Mouse (Mus musculus) frontal cortex, postnatal 25 days (tissue): ENCODE data around the gene Apbb2.

Experiments
- DNase-seq, 2 experiments: peaks; one replicate each; pipeline ENCODE4 v3.0.0; 2022; ENCODE audit warnings: low spot score in 2 of 2

The Apbb2 gene

DNA sequence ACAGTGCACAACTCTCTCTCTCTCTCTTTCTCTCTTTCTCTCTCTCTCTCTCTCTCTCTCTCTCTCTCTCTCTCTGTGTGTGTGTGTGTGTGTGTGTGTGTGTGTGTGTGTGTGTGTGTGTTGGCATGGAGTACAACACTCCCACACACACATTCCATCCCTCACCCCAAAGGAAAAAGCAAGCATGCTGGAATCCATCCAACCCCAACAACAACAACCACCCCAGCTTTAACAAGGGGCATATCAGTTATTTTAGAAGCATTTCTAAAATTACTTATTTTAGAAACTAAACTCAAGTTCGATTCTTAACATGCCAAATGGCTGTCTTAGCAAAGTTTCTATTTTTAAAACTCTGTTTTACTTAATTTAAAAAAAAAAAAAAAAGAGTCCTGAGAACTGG lies 68.9 kb downstream of the Apbb2 start:
- DNase-seq: no peak

DNA sequence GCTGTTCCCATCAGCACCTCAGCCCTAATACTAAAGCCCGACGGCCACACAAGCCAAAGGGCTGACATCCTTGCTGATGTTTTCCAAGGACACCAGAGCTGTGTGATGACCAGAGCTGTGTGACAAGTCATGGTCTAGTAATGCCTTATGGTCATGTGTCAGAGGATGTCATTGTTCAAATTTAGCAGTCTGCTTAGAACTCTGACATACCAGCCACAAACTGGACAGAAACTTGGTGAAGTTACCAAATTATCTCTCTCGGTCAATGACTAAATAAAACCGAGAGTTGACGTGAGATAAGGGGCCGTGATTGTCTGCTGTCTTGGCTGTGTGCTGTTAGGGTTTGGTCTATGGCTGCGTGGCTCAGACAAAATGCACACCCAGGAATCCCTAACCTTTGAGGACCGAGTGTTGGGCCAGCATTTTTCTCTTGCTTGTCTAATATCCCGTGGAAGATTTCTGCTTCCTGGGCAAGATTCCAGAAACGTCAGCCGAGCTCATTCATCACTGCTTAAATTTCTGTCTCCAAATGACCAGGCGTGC lies 71.5 kb downstream of the Apbb2 start:
- DNase-seq: no peak

DNA sequence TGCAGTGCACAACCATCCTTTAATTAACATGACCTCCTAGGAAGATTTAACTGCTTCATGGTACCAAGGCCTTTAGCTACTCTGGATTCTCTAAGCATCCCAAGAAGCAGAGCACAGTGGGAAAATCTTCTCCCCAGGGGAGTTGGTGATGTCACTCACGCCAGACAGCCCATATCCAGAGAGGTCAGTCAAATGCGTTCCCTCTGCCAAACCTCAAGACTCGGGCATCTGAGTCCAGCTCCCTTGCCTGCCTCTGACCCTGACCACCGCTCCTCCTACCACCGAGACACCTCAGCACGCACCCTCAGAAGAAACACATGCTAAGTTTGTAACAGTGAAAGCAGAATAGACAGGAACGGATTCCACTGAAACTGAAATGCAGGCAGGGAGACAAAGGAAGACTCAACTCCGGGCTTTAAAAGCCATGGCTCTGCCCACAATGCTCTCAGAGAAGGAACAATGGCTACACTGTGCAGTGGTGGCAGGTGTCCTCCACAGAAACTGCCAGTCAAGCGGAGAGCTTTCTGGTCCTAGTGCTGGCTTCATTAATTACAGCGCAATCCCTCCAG lies 72.9 kb downstream of the Apbb2 start:
- no peak for DNase-seq

DNA sequence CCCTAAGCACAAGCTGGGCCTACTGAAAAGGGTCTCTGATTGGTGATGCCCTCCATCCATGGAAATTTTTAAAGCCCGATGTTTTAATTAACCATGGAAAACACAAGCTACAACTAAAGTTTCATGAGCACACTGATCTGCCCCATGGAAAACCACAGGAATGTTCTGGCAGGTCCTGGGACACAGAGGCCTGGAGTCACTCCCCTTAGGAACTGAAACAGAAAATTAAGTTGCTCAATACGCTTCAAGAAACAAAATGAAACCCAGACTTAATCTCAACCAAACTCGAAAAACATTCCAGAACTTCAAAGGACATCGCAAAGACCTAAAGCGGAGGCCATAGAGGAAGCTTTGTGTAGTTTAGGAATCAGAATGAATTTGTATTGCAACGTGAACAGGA lies 74.8 kb downstream of the Apbb2 start:
- no peak for DNase-seq

DNA sequence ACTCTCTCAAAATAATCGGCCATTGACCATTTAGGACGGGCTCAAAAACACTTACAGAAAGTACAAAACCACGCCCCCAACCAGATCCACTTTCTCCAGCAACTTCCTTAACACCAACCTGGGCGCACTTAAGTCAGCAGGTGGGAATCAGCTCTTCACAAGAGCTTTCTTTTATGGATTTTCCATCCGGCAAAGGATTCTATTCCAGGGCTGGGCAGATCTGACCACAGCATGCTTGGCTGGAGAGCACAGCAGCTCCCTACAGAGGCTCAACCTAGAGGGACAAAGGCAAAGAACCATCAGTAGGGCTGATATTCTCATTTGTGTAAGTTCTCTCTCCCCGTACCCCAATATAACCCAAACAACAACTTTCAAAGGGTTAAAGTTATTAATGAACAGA lies 75.2 kb downstream of the Apbb2 start:
- DNase-seq: no peak

DNA sequence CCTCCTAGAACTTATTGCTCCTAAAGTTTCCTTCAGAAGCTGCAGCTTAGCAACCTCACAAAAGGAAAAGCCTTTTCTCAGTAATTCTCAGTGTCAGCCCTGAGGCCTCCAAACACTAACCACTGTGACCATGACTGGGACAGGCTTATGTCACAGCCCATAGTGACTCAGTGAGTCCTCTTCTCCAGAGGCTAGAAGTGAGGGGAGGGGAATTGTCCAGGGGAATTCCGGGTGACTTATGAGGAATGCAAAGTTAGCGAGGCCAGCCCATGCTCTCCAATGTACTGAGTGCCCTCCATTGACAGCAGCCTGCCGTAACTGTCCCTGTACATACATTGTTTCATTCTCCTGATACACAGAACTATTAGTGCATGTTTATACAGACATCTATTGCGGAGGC lies 76.1 kb downstream of the Apbb2 start:
- DNase-seq: no peak

DNA sequence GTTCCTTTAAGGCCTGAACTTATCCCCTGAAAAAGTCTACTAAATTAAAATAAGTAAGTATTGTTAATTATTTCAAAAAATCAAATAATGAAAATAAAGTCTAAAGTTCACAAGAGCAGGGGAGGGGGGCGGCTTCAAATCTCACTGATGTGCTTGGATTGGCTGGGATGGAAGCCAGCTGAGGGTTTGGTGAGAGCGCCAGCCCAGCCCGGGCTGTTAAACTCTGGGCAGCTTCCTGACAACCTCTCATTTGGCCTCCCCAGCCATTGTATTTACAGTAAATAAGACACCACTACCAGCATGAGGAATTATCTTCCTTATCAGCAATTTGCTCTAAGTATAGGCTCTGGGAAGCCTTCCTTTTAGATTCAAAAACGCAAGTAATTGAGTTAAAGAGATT lies 77.2 kb downstream of the Apbb2 start:
- DNase-seq: no peak

DNA sequence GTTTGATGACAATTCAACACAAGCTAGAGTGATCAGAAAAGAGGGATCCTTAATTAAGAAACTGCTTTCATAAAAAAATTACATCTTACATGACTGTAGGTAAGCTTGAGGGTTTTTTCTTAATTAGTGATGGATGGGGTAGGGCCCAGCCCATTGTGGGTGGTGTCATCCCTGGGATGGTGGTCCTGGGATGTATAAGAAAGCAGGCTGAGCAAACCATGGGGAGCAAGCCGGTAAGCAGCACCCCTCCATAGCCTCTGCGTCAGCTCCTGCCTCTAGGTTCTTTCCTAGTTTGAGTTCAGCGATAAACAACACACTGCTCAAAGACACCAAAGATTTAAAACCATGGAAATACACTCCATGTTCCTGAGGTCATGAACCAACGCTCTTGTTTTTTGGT lies 78.3 kb downstream of the Apbb2 start:
- no peak for DNase-seq

DNA sequence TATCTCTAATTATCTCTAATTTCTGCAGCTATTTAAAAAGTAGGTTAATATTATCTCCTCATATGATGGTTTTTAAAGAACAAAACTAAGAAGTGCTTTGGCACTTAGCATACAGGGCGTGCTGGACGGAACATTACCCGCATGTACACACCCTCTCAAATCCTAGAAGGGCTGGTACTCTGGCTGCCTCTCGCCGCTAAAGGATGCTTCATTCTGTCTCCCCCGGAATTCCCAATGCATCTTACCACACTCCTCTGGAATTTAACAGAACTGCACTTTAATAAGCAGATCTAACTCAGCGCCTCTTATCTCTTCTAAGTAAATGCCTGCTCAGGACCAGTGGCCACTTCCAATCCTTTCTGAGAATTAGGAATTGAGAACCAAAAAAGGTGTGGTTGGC lies 80.8 kb downstream of the Apbb2 start:
- DNase-seq: no peak

DNA sequence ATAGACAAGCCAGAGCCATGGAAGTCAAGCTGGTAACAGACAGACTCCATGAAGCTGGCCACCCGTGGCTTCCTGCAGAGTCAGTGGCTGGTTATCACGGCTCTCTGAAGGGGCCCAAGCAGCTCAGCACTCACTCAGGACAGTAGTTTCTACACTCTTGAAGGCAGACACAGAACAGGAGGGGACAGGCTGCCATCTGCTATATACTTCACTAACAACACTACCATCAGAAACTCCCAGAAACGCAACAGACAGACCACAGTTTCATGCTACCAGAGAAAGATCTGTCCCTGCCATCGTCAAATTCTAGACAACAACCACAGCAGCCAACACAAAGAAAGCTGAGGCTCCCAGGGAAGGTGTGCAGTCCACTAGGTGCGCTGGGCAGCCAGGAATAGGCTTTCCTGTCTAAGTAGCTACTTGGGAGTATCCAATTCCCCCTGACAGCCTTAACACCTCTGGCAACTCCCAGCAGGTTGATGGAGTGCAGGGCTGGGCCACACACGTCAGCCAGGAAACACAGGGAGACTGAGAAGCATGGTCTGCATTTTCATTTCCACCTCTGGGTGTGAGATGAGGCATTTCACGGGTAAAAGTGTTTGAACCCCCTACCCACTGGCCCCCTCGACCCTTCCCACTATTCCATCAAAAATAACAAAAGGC lies 81.8 kb downstream of the Apbb2 start:
- no peak for DNase-seq

DNA sequence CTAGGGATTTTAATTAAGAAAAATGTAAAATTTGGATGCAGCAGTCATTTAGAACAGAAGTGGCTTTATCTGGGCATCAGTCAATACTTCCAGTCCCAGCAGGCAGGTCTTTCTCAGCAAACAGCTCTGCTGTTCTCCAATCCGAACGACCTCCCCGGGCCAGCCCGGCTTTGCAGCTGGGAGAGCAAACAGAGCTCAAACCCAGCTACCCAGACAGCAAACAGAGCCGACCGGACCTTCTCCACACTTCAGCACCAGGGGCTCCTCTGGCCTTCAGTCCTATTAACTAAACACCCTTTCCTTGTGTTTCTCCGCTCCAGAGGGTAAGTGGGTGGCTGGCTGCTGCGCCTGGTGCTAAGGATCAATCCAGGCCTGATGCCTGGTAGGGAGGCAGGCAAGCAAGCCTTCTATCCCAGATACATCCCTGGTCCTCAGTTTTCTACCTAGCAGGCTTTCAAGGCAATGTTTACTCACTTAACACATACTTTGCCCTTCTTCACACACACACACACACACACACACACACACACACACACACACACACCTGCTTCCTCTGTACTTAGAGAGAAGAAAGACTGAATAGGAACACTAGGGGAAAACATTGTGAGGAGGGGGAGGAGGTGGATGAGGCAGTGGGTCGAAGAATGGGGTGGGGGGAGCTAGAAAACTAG lies 82.9 kb downstream of the Apbb2 start:
- DNase-seq: no peak

DNA sequence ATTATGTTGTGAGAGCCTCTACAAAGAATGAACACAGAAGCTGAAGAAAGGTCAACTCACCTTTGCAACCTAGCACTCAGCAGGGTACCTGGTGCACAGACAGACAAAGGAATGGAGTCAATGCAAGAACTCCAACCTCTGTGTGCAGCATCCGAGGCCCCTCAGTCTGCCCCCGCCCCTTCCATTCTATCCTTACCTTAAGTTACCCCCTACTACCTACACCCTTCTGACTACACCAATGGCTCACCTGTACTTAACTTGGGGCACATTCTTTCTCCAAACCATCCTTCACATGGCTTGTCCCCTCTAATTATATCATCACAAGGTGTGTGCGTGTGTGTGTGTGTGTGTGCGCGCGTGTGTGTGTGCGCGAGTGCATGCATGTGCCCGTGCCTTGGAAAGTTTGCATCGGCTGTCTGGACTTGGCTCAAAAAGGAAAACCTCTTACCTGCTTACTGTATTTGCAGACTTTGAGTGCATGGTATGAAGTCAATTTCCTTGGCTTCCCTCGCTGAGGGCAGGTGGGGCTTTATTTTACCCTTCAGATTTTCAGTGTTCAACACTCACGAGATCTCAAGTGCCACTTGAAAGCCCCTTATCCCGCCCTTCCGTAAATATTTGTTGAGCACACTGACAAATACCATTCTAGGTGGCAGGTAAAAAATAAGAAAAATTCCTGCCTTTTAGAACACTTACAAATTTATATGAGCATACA lies 84.7 kb downstream of the Apbb2 start:
- no peak for DNase-seq

DNA sequence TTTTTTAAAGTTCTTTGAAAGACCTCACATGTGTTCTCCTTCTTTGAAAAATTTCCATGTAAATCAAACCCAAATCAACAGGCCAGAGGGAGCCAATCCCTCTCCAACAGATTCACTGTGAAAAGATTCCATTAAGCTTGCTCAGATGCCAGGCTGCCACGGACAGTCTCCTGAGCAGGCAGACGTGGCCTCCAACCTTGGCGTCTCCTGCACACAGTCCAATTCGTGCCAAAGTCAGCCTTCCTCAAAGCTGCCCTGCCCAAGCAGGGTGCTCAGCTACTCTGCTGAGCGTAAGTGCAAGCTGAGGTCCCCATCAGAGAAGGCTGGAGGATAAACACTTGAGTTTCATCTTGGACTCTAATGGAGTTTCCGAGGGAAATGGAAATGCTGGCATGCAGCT lies 85.8 kb downstream of the Apbb2 start:
- no peak for DNase-seq

DNA sequence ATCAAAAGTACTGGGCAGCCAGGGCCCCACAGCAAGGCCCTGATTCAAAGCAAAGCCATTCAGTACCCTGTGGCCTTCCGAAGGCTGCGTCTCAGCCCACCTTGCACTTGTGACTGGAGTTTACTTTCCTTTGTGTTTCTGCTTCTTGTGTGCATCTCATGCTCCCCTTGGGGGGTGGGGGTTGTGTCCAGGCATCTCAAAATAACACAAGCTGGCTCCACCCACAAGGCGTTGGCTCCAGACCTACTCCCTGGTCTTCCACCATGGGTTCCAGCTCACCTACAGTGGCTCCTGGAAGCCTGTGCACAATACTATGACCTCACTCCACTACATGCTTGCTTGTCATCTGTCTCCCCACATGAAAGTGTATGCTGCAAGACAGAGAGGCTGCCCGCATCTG lies 88.2 kb downstream of the Apbb2 start:
- DNase-seq: no peak

DNA sequence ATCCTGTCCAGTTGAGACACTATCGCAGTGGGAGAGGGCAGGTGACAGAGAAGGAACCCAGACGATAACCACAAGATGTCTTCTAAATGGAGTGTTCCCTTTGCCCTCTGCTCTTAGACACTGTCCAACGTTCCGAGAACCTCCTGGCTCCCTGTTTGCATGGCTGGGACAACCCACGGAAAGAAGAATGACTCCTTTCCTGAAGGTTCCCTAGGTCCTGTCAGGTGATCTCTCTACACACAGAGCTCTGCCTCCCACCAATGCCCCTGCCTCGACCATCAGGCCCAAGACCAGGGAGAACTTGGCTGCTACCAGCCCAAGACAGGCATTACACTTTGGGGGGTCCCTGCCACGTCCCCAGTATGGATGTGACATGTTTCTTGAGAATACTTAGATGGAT lies 89.0 kb downstream of the Apbb2 start:
- DNase-seq: no peak

DNA sequence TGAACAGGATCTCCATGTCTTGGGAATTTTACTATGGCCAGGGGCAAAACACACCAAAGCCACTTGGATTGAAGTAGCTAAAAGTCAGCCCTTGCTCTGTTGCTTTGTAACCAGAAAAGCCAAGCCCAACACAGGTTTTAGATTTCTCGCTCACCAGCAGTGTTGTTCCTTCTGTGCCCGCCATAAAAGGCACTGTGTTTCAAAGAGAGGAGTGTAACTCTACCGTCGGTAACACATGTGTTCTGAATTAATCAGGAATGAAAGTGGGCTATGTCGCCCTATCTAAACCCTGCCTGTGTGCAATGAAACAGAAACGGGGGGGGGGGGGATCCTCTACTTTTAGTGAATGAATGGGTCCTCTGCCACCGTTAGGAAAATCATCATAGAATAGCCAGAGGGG lies 90.0 kb downstream of the Apbb2 start:
- DNase-seq: no peak

DNA sequence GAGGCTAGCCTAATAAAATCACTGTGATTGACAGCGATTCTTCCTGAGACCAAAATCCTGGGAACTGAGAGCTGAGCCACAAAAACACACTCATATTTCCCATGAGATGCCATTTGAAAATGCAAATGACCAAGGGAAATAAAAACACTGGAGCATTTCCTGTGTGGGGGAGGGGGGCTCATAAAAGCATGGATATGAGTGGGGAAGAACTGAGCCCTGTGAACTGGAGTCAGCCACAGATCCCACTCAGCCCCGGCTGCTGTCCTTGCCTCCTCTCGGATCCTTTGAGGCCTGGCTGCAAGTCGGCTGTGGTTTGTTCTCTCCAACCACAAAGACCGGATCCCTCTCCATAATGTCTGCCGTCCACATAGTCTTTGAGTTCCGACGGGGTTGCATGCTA lies 91.5 kb downstream of the Apbb2 start:
- no peak for DNase-seq

DNA sequence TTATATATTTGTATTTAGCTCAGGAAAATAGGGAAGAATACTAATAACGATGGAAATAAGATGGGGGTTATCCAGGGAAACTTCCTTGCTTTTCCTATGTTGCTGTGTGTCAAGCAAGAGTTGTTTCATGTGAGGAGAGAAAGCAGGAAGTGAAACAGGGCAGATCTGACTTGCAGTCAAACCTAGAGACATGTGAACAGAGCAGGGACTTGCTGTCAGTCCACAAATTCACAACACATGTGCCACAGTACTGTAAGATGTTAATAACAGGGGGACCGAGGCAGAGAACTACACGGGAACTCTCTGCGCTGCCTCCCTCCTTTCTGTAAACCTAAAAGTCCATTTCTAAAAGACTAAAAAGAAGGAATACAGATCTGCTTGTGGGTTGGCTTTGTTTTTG lies 93.6 kb downstream of the Apbb2 start:
- no peak for DNase-seq

DNA sequence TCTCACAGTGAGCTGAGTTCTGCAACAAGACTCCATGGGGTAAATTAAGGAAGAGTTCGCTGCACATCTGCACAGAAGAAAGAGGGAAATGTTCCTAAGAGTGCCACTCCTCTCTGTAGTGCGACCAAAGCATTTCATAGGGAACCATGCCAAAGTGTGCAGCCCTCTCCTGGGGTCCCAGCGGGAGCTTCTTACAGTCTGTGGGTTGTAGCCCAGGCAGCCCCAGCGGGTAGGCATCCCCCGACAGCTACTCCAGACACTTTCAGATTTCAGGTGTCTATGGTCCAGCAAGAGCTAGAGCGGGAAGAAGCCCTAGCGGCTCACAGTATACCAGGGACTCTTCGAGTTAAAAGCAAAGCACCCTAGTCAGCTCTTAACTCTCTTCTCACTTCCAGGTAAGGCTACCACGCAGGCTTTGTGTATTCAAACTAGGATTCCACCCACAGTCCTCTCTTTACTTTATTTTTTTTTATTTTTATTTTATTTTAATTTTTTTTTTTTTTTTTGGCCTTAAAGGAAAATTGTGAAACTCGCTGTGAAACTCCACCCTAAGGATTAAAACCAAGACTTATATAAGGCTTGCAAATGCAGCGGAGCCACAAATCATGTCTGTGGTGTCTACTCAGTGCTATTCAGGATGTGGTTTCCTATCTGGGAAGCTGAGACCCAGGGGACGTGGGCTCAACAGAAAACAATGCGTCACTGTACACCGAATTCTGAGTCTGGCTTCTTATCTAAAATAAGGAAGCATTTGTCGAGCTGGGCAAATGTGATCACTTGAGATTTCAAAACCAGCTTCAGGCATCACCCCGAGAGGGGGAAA lies 94.7 kb downstream of the Apbb2 start:
- no peak for DNase-seq

DNA sequence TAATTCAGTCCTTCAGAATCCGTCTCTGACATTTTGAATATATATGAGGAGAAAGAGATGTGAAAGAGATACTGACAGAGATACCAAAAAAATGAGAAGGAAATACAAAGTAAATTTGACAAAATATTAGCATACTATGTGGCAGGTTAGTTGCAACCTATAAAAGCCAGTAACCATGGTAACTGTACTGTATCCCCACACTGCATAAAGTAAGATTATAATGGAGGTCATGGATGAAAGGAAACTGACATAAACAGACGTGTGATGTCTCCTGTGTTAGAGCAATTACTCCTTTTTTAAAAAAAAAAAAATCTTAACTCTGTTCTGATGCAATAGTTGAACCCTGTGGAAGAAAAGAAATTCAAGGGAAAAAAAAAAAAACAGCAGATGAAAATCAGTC lies 97.3 kb downstream of the Apbb2 start:
- no peak for DNase-seq

DNA sequence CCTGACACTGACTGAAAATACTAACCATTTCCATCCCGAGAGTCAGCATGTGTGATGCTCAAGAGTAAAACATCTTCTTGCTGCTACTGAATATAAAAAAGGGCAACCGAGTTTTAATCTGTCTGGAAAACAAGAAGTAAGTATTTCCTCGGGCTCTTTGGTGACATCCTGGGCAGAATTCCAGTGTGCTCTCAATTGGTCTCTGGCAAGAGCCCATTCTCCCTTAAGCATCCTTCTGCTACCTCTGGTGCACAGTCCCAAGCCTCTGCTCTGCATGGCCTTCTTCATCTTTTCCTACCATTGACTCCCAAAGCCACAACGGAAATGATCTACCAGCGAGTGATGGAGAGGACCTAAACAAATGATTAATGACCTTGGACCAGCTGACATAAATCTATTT lies 99.1 kb downstream of the Apbb2 start:
- DNase-seq: no peak
